Mouse (Mus musculus): Measurements from ENCODE around the gene Tuba1a.

GRCm38 (mm10) chr15:98923031-98923537 lies 30.4 kb downstream of the Tuba1a start:
- no peak for TF ChIP-seq CTCF (IDR thresholded peaks at IDR 0.05; ENCODE audit: low read depth)
- TF ChIP-seq EP300 (optimal IDR thresholded peaks at IDR 0.05): no peak

Measured in stomach, postnatal 0 days (tissue).